Mouse (Mus musculus) intestine, postnatal 0 days (tissue): ENCODE results near the gene Abcc10. TPM values are rescaled to one million over a fixed set of nuclear protein-coding genes. Genes with fewer than 3 reads are reported as not detected.

Experiments used
- ATAC-seq: fragments of 200-750 bp; cut with Nextera tagmentation; 2 replicates; pipeline ENCODE4 v1.8.0; 2017; ENCODE audit warnings: mild to moderate bottlenecking, moderate TSS enrichment, moderate library complexity
- H3K27ac ChIP-seq: fragments of 300-500 bp; sonication (generic); 2 replicates; pipeline ENCODE4 v1.5.1; 2014; ENCODE audit warnings: mild to moderate bottlenecking, low read depth, low read length, moderate library complexity
- H3K27me3 ChIP-seq: fragments of 300-500 bp; sonication (generic); replicated peaks from 2 replicates; pipeline ENCODE4 v1.6.1; 2014; ENCODE audit warnings: low read length, mixed read lengths; ENCODE audit not compliant: control insufficient read depth, insufficient read depth
- H3K36me3 ChIP-seq: fragments of 300-500 bp; sonication (generic); 2 replicates; pipeline ENCODE4 v1.6.1; 2014; ENCODE audit warnings: mild to moderate bottlenecking, moderate library complexity; ENCODE audit not compliant: control insufficient read depth, insufficient read depth
- H3K4me1 ChIP-seq: fragments of 300-500 bp; sonication (generic); replicated peaks from 2 replicates; pipeline ENCODE4 v1.6.1; 2014; ENCODE audit warnings: antibody characterized with exemption, low read length, mixed read lengths; ENCODE audit not compliant: control insufficient read depth, insufficient read depth
- H3K4me2 ChIP-seq: fragments of 300-500 bp; sonication (generic); replicated peaks from 2 replicates; pipeline ENCODE4 v1.6.1; 2014; ENCODE audit warnings: low read depth, mild to moderate bottlenecking, moderate library complexity
- H3K4me3 ChIP-seq: fragments of 300-500 bp; sonication (generic); 2 replicates; pipeline ENCODE4 v1.5.1; 2014; ENCODE audit warnings: low read depth, low read length
- H3K9ac ChIP-seq: fragments of 300-500 bp; sonication (generic); 2 replicates; pipeline ENCODE4 v1.6.1; 2014; ENCODE audit warnings: mild to moderate bottlenecking, low read depth, low read length
- H3K9me3 ChIP-seq: fragments of 300-500 bp; sonication (generic); 2 replicates; pipeline ENCODE4 v1.6.1; 2016; ENCODE audit warnings: mixed run types; ENCODE audit not compliant: control insufficient read depth
- CTCF ChIP-seq: sonication (generic); IDR thresholded peaks from 2 replicates; pipeline ENCODE4 v1.5.1; 2016; ENCODE audit warnings: low read depth, mild to moderate bottlenecking, control low read depth, antibody characterized with exemption, moderate library complexity
- WGBS: fragments of 180-500 bp; shearing (Covaris S2); extraction: QIAGEN DNeasy Blood & Tissue Kit; methylation state at CpG from one replicate; pipeline ENCODE4 v1.1.7; 2014; 5-methylcytosine and 5-hydroxymethylcytosine counted together
- polyA plus RNA-seq: library from polyadenylated mRNA; unstranded; fragments of >200 nt; fragmentation: Nextera tagmentation; extraction: Ambion mirVana; gene quantifications from 2 replicates; pipeline ENCODE4 v1.2.1, GENCODE M21; 2015

Gene Abcc10
- polyA plus RNA-seq, 1 experiment from 2014 or later: 5.4 TPM

GRCm38 (mm10) chr17:46274465-46274864 is 53.7 kb downstream of the Abcc10 start:
- no peak overlapping the region for H3K4me3 ChIP-seq
- TF ChIP-seq CTCF: no peak
- no peaks in the 10 kb centered on the region for H3K4me1 ChIP-seq
- peaks cover 51% of the 10 kb centered on the region for H3K36me3 ChIP-seq
- no peaks in the 10 kb centered on the region for H3K9me3 ChIP-seq
- H3K27ac ChIP-seq: no peak overlapping the region
- H3K9ac ChIP-seq: no peak overlapping the region
- H3K4me2 ChIP-seq: no peak overlapping the region
- H3K27me3 ChIP-seq: no peaks in the 10 kb centered on the region
- no peak for ATAC-seq
- WGBS: 83% methylated on average over 6 of the region's 6 CpGs

GRCm38 (mm10) chr17:46273803-46274236 is 54.3 kb downstream of the Abcc10 start:
- Histone ChIP-seq H3K27ac (no peak overlapping the region), H3K9me3 (no peaks in the 10 kb centered on the region), H3K4me2 (no peak overlapping the region), H3K4me3 (no peak overlapping the region), H3K9ac (no peak overlapping the region), H3K36me3 (peaks cover 46% of the 10 kb centered on the region), H3K4me1 (no peaks in the 10 kb centered on the region), H3K27me3 (no peaks in the 10 kb centered on the region)
- ATAC-seq: no peak
- no peak for TF ChIP-seq CTCF
- 56% methylated on average over 1 of the region's 1 CpGs for WGBS

DNA sequence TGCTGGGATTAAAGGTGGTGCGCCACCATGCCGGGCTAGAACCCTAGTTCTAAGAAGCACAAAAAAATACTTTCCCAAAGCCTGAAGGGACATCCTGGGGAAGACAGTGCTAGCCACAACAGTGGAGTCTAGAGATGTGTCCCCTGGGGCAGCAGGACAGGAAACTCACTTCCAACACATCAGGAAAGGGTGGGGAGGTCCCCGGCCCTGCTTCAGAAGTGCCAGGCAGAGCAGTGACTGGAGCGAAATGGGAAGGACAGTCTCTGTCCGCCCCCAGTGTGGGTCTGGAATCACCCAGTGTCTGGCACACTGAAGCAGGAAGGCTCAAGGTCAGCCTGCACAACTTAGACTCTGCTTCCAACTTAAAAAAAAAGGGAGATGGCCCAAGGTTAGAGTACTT is 55.5 kb downstream of the Abcc10 start:
- H3K4me3 ChIP-seq: no peak overlapping the region
- TF ChIP-seq CTCF: no peak
- ATAC-seq: no peak

DNA sequence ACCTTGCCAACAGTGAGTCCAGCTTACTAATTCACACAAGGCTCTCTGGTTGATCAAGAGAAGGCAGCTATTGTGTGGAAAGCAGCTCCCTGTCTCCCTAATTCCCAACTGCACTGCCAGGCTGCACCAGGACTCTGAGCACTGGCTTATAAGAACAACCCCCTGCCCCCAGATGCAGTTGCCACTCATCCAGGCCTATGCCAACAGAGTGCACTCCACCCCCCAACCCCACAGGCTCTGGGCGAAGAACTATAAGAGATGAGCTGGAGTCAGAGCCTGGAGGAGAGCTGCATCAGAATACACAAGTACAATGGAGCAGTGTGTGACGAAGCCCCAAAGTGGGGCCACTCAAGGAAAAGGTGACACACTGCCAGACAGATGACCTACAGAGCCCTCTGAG is 56.1 kb downstream of the Abcc10 start:
- Histone ChIP-seq H3K9ac (no peak overlapping the region), H3K4me3 (no peak overlapping the region)
- 89% methylated on average over 2 of the region's 2 CpGs for WGBS

More for the DNA sequence above, 55.5 kb downstream of the Abcc10 start:
- Histone ChIP-seq H3K27me3 (no peaks in the 10 kb centered on the region), H3K4me2 (no peak overlapping the region), H3K4me1 (no peaks in the 10 kb centered on the region), H3K9ac (no peak overlapping the region), H3K9me3 (no peaks in the 10 kb centered on the region), H3K27ac (no peak overlapping the region), H3K36me3 (peaks cover 46% of the 10 kb centered on the region)
- WGBS: 88% methylated on average over 5 of the region's 5 CpGs

DNA sequence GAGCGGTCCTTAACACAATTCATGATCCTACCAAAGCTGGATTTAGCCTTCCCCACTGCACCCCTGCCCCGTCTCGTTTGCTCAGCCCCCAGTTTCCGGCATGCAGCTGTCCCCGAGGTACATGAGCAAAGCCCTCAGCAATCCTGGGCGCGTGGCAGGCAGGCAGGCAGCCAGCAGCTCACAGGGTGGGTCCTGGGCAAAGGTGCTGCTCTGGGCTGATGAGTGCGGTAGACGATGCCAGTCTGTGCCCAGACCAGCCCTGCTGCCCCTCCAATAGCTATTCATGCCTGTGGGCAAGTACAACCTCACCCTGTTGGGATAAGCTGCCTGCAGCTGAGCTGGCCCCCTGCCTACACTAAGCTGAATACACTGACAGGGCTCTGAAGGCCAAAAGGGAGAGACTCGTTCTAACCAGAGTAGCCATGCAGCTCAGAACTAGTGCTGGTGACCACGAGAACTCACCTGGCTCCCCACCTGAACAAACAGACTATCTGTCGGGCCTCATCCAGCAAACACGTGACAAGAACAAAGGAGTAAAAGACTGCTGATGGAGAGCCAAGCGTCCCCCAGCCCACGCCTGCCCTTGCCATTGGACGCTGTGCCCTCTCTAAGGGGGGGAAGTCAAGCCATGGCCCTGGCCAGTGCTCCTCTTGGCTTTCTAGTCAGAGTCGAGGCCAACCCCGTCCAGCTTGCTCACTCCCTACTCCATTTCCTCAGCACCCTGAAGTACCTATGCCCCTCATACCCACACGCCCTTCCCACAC is 58.2 kb downstream of the Abcc10 start:
- Histone ChIP-seq H3K4me2 (peak overlapping the region; percentile 60), H3K27me3 (no peaks in the 10 kb centered on the region), H3K9ac (peak overlapping the region; percentile 37), H3K27ac (peak overlapping the region; percentile 91), H3K36me3 (peaks cover 50% of the 10 kb centered on the region), H3K4me1 (peaks cover 9% of the 10 kb centered on the region), H3K9me3 (no peaks in the 10 kb centered on the region), H3K4me3 (peak overlapping the region; percentile 35)
- TF ChIP-seq CTCF: no peak
- 43% methylated on average over 19 of the region's 19 CpGs for WGBS
- peak; percentile 23; the same call in 1 of the 2 replicates for ATAC-seq

More for the DNA sequence above, 56.1 kb downstream of the Abcc10 start:
- peaks cover 40% of the 10 kb centered on the region for H3K36me3 ChIP-seq
- H3K27me3 ChIP-seq: no peaks in the 10 kb centered on the region
- no peak overlapping the region for H3K27ac ChIP-seq
- no peaks in the 10 kb centered on the region for H3K4me1 ChIP-seq
- H3K9me3 ChIP-seq: no peaks in the 10 kb centered on the region
- H3K4me2 ChIP-seq: no peak overlapping the region
- no peak for ATAC-seq
- TF ChIP-seq CTCF: no peak

DNA sequence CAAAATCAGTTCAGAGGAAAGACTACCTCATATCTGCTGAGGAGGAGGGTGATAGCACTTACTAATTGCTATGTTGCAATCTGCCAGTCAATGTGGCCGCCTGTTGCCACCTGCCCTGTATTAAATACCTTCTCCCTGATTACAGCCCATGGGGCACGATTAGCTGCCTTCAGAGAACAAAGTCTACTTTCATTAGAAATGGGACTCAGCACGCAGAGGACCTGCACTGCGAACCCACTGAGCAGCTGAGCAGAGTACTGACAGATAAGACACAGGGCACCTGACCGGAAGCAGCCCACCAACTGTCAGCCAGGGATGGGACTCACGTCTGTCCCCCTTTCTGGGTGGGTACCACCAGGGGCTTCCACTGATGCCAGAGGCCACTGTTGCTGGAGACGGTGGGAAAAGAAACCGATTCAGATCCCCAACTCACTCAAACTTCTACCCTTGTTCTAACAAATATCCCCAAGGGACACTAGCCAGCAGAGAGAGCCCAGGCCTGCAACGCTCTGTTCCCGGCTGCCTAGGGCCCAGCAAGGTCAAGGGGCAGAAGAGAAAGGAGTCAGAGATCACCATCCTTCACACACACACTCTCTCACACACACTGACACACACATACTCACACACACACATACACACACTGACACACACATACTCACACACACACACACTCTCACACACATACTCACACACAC is 60.0 kb downstream of the Abcc10 start:
- no peaks in the 10 kb centered on the region for H3K9me3 ChIP-seq
- peak overlapping the region; percentile 27 for H3K9ac ChIP-seq
- H3K27me3 ChIP-seq: no peaks in the 10 kb centered on the region
- H3K4me1 ChIP-seq: peaks cover 9% of the 10 kb centered on the region
- WGBS: 36% methylated on average over 10 of the region's 10 CpGs
- peak overlapping the region; percentile 81 for H3K27ac ChIP-seq
- peaks cover 56% of the 10 kb centered on the region for H3K36me3 ChIP-seq
- ATAC-seq: peak; percentile 79
- no peak overlapping the region for H3K4me3 ChIP-seq
- TF ChIP-seq CTCF: no peak
- H3K4me2 ChIP-seq: peak overlapping the region; percentile 60
